Mouse (Mus musculus) heart, postnatal 0 days (tissue): ENCODE data around the gene Krt87.

Experiments
- CTCF ChIP-seq: IDR thresholded peaks from 2 replicates; pipeline ENCODE4 v1.5.1; 2016; ENCODE audit warnings: antibody characterized with exemption, control low read depth, low read depth
- EP300 ChIP-seq: IDR thresholded peaks from 2 replicates; pipeline ENCODE4 v1.6.1; 2016; ENCODE audit warnings: antibody characterized with exemption, low read depth

DNA sequence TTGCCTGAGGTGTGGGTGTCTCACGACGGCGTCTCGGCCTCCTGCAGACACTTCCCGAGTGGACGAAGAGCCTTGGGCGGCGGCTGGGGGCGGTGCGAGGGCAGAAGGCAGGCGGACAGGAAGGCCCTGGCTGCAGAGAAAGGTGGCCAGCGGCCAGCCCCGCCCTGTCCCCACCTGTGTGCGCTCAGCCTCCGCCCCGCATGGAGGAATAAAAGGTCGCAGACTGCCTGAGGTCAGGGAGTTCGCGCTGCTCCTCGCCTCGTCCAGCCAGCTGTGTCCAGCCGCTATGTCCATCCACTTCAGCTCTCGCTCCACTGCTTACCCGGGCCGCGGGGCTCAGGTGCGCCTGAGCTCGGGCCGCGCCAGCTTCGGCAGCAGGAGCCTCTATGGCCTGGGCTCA, 26.4 kb downstream of the Krt87 start:
- no peak for TF ChIP-seq CTCF
- no peak for TF ChIP-seq EP300
